Mouse (Mus musculus): ENCODE results near the gene Morn1.

- TF ChIP-seq POLR2A (IDR thresholded peaks at IDR 0.05; ENCODE audit: low read depth, low read length) (no peak), CTCF (IDR thresholded peaks at IDR 0.05; ENCODE audit: borderline replicate concordance, insufficient read depth, low read length) (no peak)
Measured at GRCm38 (mm10) chr4:155076677-155077076, 9.7 kb upstream of the Morn1 start.
